Mouse (Mus musculus) lung, embryonic 15.5 days (tissue): ENCODE results near the gene Crhr2. TPM values are rescaled to one million over a fixed set of nuclear protein-coding genes. Genes with fewer than 3 reads are reported as not detected.

Experiments
- ATAC-seq: fragments of 200-750 bp; cut with Nextera tagmentation; 2 replicates; pipeline ENCODE4 v1.8.0; 2017; ENCODE audit warnings: moderate number of reproducible peaks, borderline replicate concordance; ENCODE audit not compliant: low FRiP score, low TSS enrichment; ENCODE audit errors: extremely low read depth
- H3K27ac ChIP-seq: fragments of 300-500 bp; sonication (generic); 2 replicates; pipeline ENCODE4 v1.5.1; 2015; ENCODE audit warnings: moderate library complexity, mild to moderate bottlenecking, inconsistent platforms
- H3K27me3 ChIP-seq: fragments of 300-500 bp; sonication (generic); 2 replicates; pipeline ENCODE4 v1.6.1; 2015; ENCODE audit warnings: inconsistent platforms
- H3K36me3 ChIP-seq: fragments of 300-500 bp; sonication (generic); 2 replicates; pipeline ENCODE4 v1.6.1; 2015; ENCODE audit warnings: inconsistent platforms
- H3K4me1 ChIP-seq: fragments of 300-500 bp; sonication (generic); 2 replicates; pipeline ENCODE4 v1.6.1; 2015; ENCODE audit warnings: inconsistent platforms
- H3K4me2 ChIP-seq: fragments of 300-500 bp; sonication (generic); 2 replicates; pipeline ENCODE4 v1.6.1; 2015; ENCODE audit warnings: inconsistent platforms, mild to moderate bottlenecking, moderate library complexity
- H3K4me3 ChIP-seq: fragments of 300-500 bp; sonication (generic); 2 replicates; pipeline ENCODE4 v1.5.1; 2015; ENCODE audit warnings: mild to moderate bottlenecking, inconsistent platforms
- H3K9ac ChIP-seq: fragments of 300-500 bp; sonication (generic); 2 replicates; pipeline ENCODE4 v1.6.1; 2015; ENCODE audit warnings: inconsistent platforms
- H3K9me3 ChIP-seq: fragments of 300-500 bp; sonication (generic); 2 replicates; pipeline ENCODE4 v1.6.1; 2016; ENCODE audit warnings: inconsistent platforms
- WGBS: fragments of 180-500 bp; shearing (Covaris S2); methylation state at CpG from one replicate; pipeline ENCODE4 v1.1.7; 2015; 5-methylcytosine and 5-hydroxymethylcytosine counted together
- polyA plus RNA-seq: library from polyadenylated mRNA; unstranded; fragments of >200 nt; fragmentation: Nextera tagmentation; extraction: Ambion mirVana; gene quantifications from 2 replicates; pipeline ENCODE4 v1.2.1, GENCODE M21; 2015

Crhr2 gene
- polyA plus RNA-seq = 0.31 and 0.42 TPM in 2 replicates

DNA sequence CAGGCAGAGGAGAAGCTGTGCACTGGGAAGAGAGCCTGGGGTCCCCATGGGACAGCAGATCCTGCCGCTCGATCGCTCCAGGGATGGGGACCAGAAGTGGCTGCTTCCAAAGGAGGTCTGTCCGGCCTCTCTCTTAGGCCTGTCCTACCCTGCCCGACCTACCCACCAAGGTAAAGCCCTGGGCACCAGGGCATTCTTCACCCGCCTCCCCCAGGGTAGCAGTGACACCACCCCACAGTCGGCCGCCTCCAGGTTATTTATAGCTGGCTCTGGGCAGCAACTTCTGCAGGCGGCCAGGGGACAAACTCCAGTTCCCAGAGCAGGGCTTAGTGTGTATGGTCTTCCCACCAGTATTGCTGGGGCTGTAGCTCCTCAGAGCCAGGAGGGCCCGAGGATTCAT is at the start of gene Crhr2:
Crhr2 (minus strand) TSS at position 223 of the 400 bp plus-strand sequence.
- no peaks in the 10 kb centered on the region for H3K27me3 ChIP-seq
- H3K4me3 ChIP-seq = no peak within 1 kb of the TSS
- peak within 1 kb of the TSS; percentile 49 for H3K27ac ChIP-seq
- peaks cover 11% of the 10 kb centered on the region; the same call in 1 of the 2 replicates for H3K4me1 ChIP-seq
- no peak within 1 kb of the TSS for H3K9ac ChIP-seq
- ATAC-seq = no peak
- H3K9me3 ChIP-seq = no peaks in the 10 kb centered on the region
- WGBS = 61% methylated on average over 10 of the region's 10 CpGs
- no peaks in the 10 kb centered on the region for H3K36me3 ChIP-seq
- H3K4me2 ChIP-seq = no peak within 1 kb of the TSS

DNA sequence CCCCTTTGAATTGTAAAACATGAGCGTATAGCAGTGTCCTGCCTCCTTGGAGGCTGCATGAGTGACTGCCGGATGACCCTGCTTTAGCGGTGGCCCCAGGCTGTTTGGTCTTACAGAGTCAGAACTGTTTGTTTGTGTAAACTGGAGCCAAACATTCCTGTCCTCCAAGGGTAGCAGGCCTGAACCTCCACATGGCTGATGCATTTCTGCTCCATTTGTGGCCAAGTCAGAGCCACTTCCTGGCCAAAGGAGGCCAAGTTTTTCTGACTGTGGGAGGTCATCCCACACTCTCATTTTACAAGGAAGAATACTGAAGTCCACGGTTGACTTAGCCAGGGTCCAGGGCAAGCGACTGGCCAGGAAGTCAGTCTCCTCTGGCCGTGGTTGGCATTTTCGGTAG is 46.7 kb upstream of the Crhr2 start:
- Histone ChIP-seq H3K9me3 (no peaks in the 10 kb centered on the region), H3K9ac (no peak overlapping the region), H3K27ac (0 out of 2 replicates have a peak overlapping the region, but pooled peaks have one; percentile 15), H3K27me3 (no peaks in the 10 kb centered on the region), H3K4me1 (peaks cover 12% of the 10 kb centered on the region; the same call in 1 of the 2 replicates), H3K4me3 (no peak overlapping the region), H3K4me2 (no peak overlapping the region), H3K36me3 (no peaks in the 10 kb centered on the region)
- WGBS = 60% methylated on average over 7 of the region's 7 CpGs
- ATAC-seq = peak; percentile 36; the same call in 1 of the 2 replicates

DNA sequence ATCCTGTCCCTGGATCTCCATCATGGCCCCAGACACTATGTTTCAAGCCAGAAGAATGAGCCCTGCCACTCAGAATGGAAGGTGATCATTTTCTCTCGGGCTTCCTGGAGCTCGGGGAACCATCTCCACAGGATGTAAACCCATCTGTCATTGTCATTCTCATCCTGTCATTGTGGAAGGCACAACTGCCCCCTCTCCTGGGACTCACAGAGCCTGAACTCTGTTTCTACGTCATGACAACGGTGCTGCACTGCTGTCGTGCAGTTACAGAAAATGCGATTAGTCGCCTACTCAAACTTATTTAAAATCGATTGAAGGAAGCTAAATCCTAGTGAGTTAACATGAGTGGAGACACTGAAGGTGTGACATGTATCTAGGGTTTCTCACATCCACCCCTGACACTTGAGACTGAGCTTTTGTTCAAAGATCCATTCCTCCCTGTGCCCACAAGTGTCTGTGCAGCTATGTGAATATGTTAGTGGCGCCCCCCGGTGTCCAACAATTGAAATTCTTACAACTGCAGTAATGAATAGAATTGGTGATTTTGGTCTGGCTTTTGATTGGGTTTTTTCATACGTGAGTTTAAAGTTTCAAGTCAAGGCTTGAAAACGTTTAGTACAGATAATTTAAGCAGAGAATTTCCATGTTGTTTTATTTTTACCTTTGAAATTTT is 44.4 kb upstream of the Crhr2 start:
- ATAC-seq = no peak
- WGBS = 38% methylated on average over 12 of the region's 12 CpGs
- Histone ChIP-seq H3K36me3 (no peaks in the 10 kb centered on the region), H3K9ac (no peak overlapping the region), H3K4me3 (no peak overlapping the region), H3K9me3 (no peaks in the 10 kb centered on the region), H3K27ac (no peak overlapping the region), H3K4me1 (peaks cover 12% of the 10 kb centered on the region; the same call in 1 of the 2 replicates), H3K27me3 (no peaks in the 10 kb centered on the region), H3K4me2 (no peak overlapping the region)

DNA sequence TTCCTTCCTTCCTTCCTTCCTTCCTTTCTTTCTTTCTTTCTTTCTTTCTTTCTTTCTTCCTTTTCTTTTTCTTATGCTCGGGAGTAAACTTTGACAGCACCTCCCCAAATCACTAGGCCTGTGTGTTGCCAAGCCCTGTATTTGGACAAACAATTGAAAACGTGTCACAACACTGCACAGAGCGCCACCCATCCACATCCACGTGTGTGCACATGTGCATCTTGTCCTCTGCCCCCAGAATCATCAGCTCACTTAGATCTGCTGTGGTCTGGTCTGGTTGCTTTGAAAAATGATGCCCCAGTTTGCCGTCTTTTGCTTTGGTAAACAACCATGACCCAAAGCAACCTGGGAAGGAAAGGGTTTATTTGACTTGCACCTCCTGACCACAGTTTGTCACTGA is 43.1 kb upstream of the Crhr2 start:
- ATAC-seq = no peak
- no peak overlapping the region for H3K27ac ChIP-seq

DNA sequence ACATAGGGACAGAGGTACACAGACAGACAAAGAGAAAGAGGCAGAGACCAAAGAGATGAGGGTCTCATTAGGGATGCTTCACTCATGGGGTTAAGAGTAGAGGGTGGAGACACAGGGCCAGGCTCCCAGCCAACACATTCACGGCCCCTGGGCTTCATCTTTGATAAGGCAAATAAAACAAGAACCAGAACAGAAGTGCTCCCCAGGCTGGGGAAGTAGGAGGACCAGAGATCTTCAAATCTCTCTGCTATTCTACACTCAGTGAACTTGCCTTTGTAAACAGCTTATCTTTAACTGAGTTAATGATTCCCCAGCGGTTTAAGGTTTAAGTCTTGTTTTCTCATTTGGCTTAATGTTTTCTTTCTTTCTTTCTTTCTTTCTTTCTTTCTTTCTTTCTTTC is 42.6 kb upstream of the Crhr2 start:
- 13% methylated on average over 2 of the region's 2 CpGs for WGBS
- Histone ChIP-seq H3K4me3 (no peak overlapping the region), H3K9me3 (no peaks in the 10 kb centered on the region), H3K9ac (no peak overlapping the region), H3K4me1 (peaks cover 12% of the 10 kb centered on the region; the same call in 1 of the 2 replicates), H3K27ac (no peak overlapping the region), H3K4me2 (no peak overlapping the region), H3K36me3 (no peaks in the 10 kb centered on the region), H3K27me3 (no peaks in the 10 kb centered on the region)
- no peak for ATAC-seq

More for the DNA sequence above, 43.1 kb upstream of the Crhr2 start:
- WGBS = 21% methylated on average over 5 of the region's 5 CpGs
- peaks cover 12% of the 10 kb centered on the region; the same call in 1 of the 2 replicates for H3K4me1 ChIP-seq
- no peak overlapping the region for H3K9ac ChIP-seq
- H3K36me3 ChIP-seq = no peaks in the 10 kb centered on the region
- H3K4me2 ChIP-seq = no peak overlapping the region
- H3K4me3 ChIP-seq = no peak overlapping the region
- no peaks in the 10 kb centered on the region for H3K9me3 ChIP-seq
- no peaks in the 10 kb centered on the region for H3K27me3 ChIP-seq

DNA sequence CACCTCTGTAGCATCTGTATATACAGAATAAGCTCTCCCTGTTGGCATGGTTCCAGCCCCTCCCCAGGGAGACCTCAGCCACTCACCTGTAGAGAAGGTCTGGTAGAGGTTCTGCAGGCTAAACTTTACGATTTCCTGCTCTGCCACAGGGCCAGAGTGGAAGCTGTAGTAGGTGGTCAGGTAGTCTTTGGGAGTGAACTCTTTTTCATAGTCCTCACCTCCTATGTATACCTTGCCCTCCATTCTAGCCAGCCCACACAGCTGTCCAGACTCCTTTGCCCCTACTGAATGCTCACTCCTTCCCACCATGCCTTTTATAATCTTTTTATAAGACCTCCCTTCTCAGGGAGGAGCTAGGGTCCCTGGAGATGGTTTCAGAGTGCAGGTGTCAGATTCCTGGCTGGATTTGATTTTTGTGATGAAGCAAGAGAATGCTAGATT is 41.9 kb upstream of the Crhr2 start, which contains the start of gene Inmt:
Inmt (minus strand) TSS at position 303 of the 441 bp plus-strand sequence.
- no peak within 1 kb of the TSS for H3K4me3 ChIP-seq
- H3K4me1 ChIP-seq = peaks cover 12% of the 10 kb centered on the region; the same call in 1 of the 2 replicates
- H3K36me3 ChIP-seq = no peaks in the 10 kb centered on the region
- WGBS = 61% methylated on average over 1 of the region's 1 CpGs
- H3K9ac ChIP-seq = no peak within 1 kb of the TSS
- no peaks in the 10 kb centered on the region for H3K9me3 ChIP-seq
- H3K4me2 ChIP-seq = no peak within 1 kb of the TSS
- ATAC-seq = no peak
- no peak within 1 kb of the TSS for H3K27ac ChIP-seq
- H3K27me3 ChIP-seq = no peaks in the 10 kb centered on the region

DNA sequence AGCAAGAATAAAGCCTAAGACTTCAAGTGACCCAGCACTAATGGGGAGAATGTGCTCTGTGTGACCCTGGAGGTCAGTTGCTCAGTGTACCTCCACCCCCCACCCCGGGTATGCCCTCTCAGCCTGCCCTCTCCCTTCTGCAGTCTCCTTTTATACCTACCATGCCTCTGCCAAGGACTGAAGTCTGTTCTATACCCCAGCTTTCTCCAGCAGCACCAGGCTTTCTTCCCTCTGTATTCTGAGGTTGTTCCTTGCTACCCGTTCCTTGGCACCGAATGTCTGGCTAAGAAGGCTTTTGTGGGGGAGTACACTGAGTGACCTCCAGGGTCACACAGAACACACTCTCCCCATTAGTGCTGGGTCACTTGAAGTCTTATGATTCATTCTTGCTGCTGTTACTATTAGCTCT is 41.1 kb upstream of the Crhr2 start:
- WGBS = 40% methylated on average over 3 of the region's 3 CpGs
- Histone ChIP-seq H3K27ac (no peak overlapping the region), H3K27me3 (no peaks in the 10 kb centered on the region), H3K9ac (no peak overlapping the region), H3K4me2 (no peak overlapping the region), H3K4me1 (peaks cover 9% of the 10 kb centered on the region; the same call in 1 of the 2 replicates), H3K9me3 (no peaks in the 10 kb centered on the region), H3K36me3 (no peaks in the 10 kb centered on the region), H3K4me3 (no peak overlapping the region)
- no peak for ATAC-seq

DNA sequence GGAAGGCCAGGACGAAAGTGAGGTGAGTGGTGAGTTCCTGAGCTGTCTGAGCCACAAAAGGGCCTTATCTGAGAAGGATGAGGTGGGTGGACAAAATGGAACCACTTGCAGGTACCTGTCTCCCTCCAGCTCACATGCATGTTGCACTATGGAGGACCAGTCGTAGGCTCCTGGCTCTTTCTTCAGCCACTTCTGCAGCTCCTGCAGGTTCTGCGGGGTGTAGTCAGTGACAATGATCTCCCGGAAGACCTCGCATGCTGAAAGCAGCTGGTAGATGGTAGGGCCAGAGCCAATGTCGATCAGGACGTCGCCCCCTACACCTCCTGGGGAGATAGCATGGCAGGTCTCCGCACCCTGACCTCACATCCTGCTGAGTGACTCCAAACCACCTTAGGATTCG is 40.4 kb upstream of the Crhr2 start:
- no peak for ATAC-seq
- no peaks in the 10 kb centered on the region for H3K36me3 ChIP-seq
- 67% methylated on average over 10 of the region's 10 CpGs for WGBS

DNA sequence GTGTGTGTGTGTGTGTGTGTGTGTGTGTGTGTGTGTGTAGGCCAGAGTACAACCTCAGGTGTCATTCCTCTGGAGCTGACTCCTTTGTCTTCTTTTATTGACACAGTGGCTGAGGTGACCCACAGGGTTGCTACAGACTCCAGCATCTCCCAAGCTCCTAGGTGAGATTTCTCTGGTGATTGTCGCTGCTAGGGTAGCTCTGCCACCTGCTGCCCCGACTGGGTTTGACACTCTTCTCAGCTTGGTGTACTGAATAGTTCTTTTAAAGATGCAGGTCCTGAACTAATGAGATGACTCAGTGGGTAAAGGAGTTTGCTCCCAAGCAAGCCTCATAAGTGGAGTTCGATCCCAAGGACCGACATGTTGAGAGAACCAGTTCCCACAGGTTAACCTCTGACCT is 38.8 kb upstream of the Crhr2 start:
- no peak overlapping the region for H3K9ac ChIP-seq
- H3K4me3 ChIP-seq = no peak overlapping the region
- no peak overlapping the region for H3K4me2 ChIP-seq
- H3K9me3 ChIP-seq = no peaks in the 10 kb centered on the region
- no peak overlapping the region for H3K27ac ChIP-seq
- no peaks in the 10 kb centered on the region for H3K36me3 ChIP-seq
- ATAC-seq = no peak
- peaks cover 7% of the 10 kb centered on the region; the same call in 1 of the 2 replicates for H3K4me1 ChIP-seq
- no peaks in the 10 kb centered on the region for H3K27me3 ChIP-seq
- 48% methylated on average over 4 of the region's 4 CpGs for WGBS

More for the DNA sequence above, 40.4 kb upstream of the Crhr2 start:
- Histone ChIP-seq H3K4me2 (no peak overlapping the region), H3K27me3 (no peaks in the 10 kb centered on the region), H3K9me3 (no peaks in the 10 kb centered on the region), H3K27ac (no peak overlapping the region), H3K4me3 (no peak overlapping the region), H3K9ac (no peak overlapping the region), H3K4me1 (peaks cover 9% of the 10 kb centered on the region; the same call in 1 of the 2 replicates)

DNA sequence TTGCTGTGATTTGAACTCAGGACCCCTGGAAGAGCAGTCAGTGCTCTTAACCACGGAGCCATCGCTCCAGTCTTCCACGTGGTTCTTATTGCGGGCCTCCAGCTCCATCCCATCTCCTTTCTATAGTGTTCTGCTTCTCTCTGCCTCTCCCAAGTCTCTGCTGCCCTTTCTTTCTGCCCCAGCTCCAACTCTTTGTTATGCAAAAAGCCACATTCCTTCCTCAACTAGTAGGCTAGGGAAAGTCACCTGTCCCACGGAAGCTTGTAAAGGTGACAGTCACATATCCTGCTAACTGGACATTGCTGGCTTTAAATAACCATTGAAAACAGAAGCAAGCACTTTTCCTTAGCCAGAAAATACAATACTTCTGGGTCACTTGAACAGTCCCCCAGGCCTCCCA is 37.0 kb upstream of the Crhr2 start:
- no peak overlapping the region for H3K4me2 ChIP-seq
- H3K36me3 ChIP-seq = no peaks in the 10 kb centered on the region
- no peak for ATAC-seq
- H3K27me3 ChIP-seq = no peaks in the 10 kb centered on the region
- H3K4me3 ChIP-seq = no peak overlapping the region
- H3K9ac ChIP-seq = no peak overlapping the region
- H3K9me3 ChIP-seq = no peaks in the 10 kb centered on the region
- 66% methylated on average over 5 of the region's 5 CpGs for WGBS
- H3K27ac ChIP-seq = no peak overlapping the region
- no peaks in the 10 kb centered on the region for H3K4me1 ChIP-seq

DNA sequence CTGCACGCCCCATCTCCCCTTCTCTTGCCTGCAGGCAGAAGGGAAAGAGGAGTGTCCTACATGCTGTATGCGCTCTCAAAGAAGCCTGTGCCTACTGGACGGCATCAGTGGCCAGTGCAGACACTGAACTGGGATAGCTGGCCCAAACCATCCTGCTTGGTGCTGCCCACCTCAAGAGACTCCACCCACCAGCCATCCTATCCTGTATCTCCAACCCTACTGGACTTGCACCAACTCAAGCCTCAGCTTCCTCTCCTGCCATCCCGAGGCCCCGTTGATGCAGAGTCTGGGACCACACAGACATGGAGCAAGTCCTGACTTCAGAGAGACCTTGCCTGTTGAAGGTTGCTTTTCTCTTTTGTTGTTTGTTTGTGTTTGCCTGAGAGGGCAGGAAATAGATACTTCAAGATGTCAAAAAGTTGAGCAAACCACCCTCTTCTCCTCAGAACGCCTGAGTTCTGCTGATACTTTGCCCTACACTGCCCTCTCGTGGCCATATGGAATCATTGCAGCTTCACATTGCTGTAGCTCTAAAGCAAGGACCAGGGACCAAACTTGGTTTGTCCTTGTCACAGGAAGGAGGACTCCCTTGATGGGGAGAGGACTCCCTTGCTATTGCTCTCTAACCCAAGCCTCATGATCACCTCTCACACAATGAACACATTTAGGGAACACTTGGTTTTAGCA is 34.1 kb upstream of the Crhr2 start:
- no peak overlapping the region for H3K4me2 ChIP-seq
- no peaks in the 10 kb centered on the region for H3K4me1 ChIP-seq
- H3K27me3 ChIP-seq = no peaks in the 10 kb centered on the region
- WGBS = 40% methylated on average over 7 of the region's 7 CpGs
- no peak overlapping the region for H3K27ac ChIP-seq
- H3K9me3 ChIP-seq = no peaks in the 10 kb centered on the region
- no peaks in the 10 kb centered on the region for H3K36me3 ChIP-seq
- no peak overlapping the region for H3K9ac ChIP-seq
- ATAC-seq = no peak
- H3K4me3 ChIP-seq = no peak overlapping the region

DNA sequence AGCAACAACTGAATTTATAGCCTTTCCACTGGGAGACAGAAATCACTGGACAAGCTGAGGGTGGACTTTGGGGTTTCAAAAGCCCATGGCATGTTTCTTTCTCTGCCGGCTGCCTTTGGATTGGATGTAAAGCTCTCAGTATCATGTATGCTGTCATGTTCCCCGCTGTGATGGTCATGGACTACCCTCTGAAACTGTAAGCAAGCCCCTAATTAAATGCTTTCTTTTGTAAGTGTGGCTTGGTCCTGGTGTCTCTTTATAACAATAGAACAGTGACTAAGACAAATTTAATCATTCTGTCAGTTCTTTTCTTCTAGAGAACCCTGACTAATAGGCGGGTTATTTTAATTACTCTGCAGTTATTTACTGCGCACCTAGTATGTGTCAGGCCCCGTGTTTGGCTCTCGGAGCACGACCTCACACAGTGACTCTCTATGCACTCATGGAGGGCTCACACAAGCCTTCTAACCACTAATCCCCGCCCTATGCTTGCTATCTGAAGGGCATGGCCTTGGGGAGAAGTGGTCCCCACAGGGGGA is 30.3 kb upstream of the Crhr2 start:
- Histone ChIP-seq H3K4me2 (no peak overlapping the region), H3K36me3 (no peaks in the 10 kb centered on the region), H3K27me3 (no peaks in the 10 kb centered on the region), H3K4me1 (no peaks in the 10 kb centered on the region), H3K27ac (no peak overlapping the region), H3K4me3 (no peak overlapping the region), H3K9ac (no peak overlapping the region), H3K9me3 (no peaks in the 10 kb centered on the region)
- WGBS = 79% methylated on average over 8 of the region's 8 CpGs
- ATAC-seq = no peak
